Mouse (Mus musculus) ES-E14 (cell line): Measurements from ENCODE around the gene Lrch3.

Experiments used
- HCFC1 ChIP-seq: IDR thresholded peaks from 2 replicates; pipeline ENCODE4 v1.6.1; 2012; ENCODE audit warnings: low read length, inconsistent platforms, borderline replicate concordance; ENCODE audit not compliant: insufficient read depth
- MAFK ChIP-seq: IDR thresholded peaks from 2 replicates; pipeline ENCODE4 v1.6.1; 2014; ENCODE audit warnings: mild to moderate bottlenecking, low read depth, low read length, inconsistent platforms; ENCODE audit not compliant: insufficient read depth
- ZC3H11A ChIP-seq: IDR thresholded peaks from 2 replicates; pipeline ENCODE4 v1.6.1; 2012; ENCODE audit warnings: low read depth, mild to moderate bottlenecking, inconsistent platforms, low read length, borderline replicate concordance
- ZNF384 ChIP-seq: IDR thresholded peaks from 2 replicates; pipeline ENCODE4 v1.6.1; 2012; ENCODE audit warnings: low read depth, low read length, inconsistent platforms

- TF ChIP-seq ZC3H11A: no peak
- peak; percentile 100 for TF ChIP-seq ZNF384
- TF ChIP-seq MAFK: no peak
- TF ChIP-seq HCFC1: peak; percentile 84
These were observed 142.3 kb downstream of the Lrch3 start, which contains the start of the genes Iqcg and Rpl35a for GRCm38 (mm10) chr16:33056095-33056785.
